Mouse (Mus musculus) cerebellum, postnatal 4 days (tissue): ENCODE data around the gene 4930596D02Rik.

ENCODE experiments used
- DNase-seq, 2 experiments: peaks; one replicate each; pipeline ENCODE4 v3.0.0; 2022; ENCODE audit warnings: low spot score in 2 of 2, mixed read lengths in 1 of 2

4930596D02Rik gene

DNA sequence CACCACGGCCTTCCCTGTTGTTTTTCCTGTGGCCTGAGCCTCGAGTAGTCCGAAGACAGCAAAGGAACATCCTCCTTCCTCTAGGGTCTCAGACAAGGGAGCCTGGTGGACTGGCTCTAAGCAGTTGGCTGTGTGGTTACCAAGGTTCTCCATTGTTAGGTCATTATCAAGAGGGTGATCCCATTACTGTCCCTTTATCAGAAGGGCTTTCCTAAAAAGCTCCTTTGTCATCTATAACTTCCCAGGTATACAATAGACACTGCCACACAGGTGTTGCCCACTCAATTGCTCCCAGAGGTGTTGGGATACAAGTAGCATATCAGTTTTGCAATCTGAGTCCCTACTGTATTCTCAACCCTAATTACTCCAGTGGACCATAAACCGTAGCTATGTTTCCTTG is at the start of gene 4930596D02Rik:
TSS of gene 4930596D02Rik (minus strand) at position 101 of the 400 bp plus-strand sequence.
- no peak for DNase-seq

DNA sequence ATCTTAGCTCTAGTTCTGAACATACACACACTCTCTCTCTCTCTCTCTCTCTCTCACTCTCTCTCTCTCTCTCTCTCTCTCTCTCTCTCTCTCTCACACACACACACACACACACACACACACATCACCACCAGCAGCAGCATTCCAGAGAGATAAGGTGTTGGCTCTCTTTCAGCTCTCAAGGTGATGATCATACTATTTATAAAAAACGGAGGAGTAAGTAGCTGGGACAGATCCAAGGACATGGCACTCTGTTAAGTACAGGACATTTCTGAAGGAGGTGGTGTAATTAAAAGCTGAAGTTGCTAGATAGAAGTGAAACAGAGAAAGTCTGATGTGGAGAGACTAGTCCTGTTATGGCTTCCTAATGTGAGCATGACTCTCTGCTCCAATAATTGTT is 41.5 kb upstream of the 4930596D02Rik start:
- DNase-seq = no peak

DNA sequence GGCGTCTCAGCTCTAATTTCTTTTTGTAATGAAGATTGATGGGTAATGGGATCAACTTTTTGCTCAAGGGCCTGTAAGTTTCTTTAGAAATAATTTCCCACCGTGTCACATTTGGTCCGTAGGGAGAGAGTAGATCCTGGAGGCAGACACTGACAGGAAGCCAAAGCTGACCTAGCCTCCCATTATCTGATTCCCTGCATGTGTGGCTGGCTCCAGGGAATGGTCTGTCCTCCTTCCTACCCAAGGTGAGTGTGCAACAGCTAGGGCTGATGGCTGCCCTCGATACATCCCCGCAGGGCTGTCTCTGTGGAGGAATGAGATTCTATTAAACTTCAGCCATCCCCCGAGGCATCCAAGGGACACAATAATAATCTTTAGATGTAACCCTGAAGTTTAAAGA is 33.5 kb upstream of the 4930596D02Rik start:
- DNase-seq = no peak

DNA sequence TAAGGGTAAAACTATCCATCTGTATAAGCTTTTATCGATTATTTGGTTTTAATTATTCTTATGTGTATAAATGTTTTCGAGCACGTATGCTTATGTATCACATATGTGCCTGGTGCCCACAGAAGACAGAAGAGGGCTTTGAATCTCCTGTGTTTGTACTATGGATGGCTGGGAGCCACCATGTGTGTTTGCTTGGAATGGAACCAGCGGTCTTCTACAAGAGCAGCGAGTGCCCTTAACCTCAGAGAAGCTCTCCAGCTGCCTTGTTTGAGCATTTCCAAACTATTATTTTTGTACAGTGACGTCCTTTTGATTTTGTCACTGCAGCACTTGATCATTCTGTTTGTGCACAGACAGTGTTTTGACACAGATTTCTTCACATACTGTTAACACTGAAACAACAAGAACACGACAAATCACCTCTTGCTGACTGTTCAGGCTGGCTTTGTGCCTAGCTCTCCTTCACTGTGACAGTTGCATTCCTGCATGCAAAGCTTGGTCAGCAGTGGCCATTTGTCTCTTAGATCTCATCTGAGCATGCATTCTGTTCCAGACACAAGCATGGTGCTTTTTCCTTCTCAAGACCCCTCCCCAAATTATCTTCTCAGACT is 30.4 kb upstream of the 4930596D02Rik start:
- no peak for DNase-seq

DNA sequence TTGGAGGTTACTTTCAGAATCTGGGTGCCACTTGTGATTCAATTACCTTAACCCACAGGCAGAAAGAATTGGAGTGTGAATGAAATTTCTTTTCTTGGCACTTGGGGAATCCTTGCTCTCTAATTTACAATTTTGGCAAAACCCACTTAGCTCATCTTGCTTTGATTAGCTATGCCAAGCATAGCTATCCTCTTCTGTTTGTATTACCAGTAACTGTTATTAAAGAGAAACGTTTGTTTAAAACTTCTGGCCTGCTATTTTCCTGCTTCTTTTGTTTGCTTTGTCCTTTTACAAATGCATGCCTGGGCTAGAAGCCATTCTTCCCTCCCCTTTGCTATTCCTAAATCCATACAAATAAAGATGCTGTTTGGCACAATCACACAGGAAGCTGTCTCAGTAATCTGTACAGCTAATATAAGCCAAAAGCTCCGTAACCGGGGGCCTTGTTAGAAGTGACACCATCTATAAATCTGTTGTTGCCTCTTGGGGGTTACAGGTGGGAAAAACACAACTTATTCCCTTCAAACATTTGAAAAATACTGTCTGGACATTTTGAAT is 19.0 kb downstream of the 4930596D02Rik start:
- no peak for DNase-seq

DNA sequence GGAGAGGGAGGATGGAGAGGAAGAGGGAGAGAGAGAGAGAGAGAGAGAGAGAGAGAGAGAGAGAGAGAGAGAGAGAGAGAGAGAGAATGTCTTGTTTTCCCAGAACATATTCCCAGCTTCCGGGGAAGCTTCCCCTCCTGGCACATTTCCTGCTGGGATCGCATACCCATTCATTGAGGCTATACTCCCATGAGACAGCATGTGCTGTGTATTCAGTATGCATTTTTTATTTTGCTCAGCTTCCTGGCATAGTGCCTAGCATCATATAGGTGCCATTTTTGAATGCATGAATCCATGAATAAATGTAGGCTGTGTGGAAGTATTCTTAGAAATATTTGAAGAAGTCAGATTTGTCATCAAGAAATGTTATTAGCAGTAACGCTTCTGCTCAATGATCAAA is 31.7 kb downstream of the 4930596D02Rik start:
- no peak for DNase-seq

DNA sequence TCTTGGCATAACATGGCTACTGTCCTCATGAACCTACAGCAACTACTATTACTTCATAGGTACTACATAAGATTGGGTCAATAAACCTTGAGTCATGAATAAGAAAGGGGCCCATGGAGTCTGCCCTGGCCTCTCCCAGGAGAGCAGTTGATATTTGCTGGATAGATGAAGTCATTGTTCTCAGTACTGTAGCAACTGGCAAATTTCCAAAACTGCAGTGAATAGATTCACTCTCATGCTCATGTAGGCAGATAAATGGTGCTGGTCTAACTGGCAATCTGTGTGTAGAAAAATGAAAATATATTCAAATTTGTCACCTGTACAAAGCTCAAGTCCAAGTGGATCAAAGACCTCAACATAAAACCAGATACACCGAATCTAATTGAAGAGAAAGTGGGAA is 38.5 kb downstream of the 4930596D02Rik start:
- no peak for DNase-seq
